Mouse (Mus musculus) CH12.LX (cell line): ENCODE measurements around the gene Mapk8ip1. TPM values are rescaled to one million over a fixed set of nuclear protein-coding genes. Genes with fewer than 3 reads are reported as not detected.

Experiments
- DNase-seq: peaks from one replicate; pipeline ENCODE4 v3.0.0-alpha.2; 2013; ENCODE audit errors: extremely low read depth
- H3K27ac ChIP-seq: 2 replicates; pipeline ENCODE4 v1.5.1; 2012; ENCODE audit warnings: low read depth, mild to moderate bottlenecking, control low read depth, moderate library complexity; ENCODE audit not compliant: insufficient read depth
- H3K27me3 ChIP-seq: replicated peaks from 2 replicates; pipeline ENCODE3; 2012; ENCODE audit warnings: inconsistent platforms
- H3K36me3 ChIP-seq, 2 experiments: replicated peaks in 1 of 2; 2 replicates each; pipeline versions ENCODE3 to v1.6.1; 2012; ENCODE audit warnings: inconsistent platforms in 1 of 2, low read length in 1 of 2, mild to moderate bottlenecking in 1 of 2, mixed read lengths in 1 of 2, moderate library complexity in 1 of 2; ENCODE audit not compliant: control insufficient read depth in 1 of 2, insufficient read depth in 1 of 2
- H3K4me1 ChIP-seq, 2 experiments: 2 replicates each; pipeline ENCODE4 v1.6.1; 2012; ENCODE audit warnings: inconsistent platforms in 1 of 2, moderate library complexity in 1 of 2; ENCODE audit not compliant: insufficient read depth in 2 of 2, control insufficient read depth in 1 of 2
- H3K4me2 ChIP-seq: 2 replicates; pipeline ENCODE4 v1.6.1; 2012; ENCODE audit warnings: low read depth, mild to moderate bottlenecking, control low read depth; ENCODE audit not compliant: poor library complexity, insufficient read depth, severe bottlenecking
- H3K4me3 ChIP-seq, 3 experiments: fragments of 150-350 bp in 1 of 3; sonication (generic) in 1 of 3; replicated peaks in 1 of 3; 2 replicates each; pipeline versions ENCODE3 to v1.5.1; 2011 to 2012; ENCODE audit warnings: low read depth in 2 of 3, low read length in 2 of 3, mild to moderate bottlenecking in 2 of 3, moderate library complexity in 2 of 3, control low read depth in 1 of 3, improper control_type of control experiment in 1 of 3, inconsistent platforms in 1 of 3, mixed read lengths in 1 of 3; ENCODE audit not compliant: poor library complexity in 1 of 3
- H3K79me2 ChIP-seq: replicated peaks from 2 replicates; pipeline ENCODE4 v1.6.1; 2012; ENCODE audit warnings: mild to moderate bottlenecking, moderate library complexity; ENCODE audit not compliant: control insufficient read depth, poor library complexity, insufficient read depth, severe bottlenecking; ENCODE audit errors: extremely low read depth
- H3K9ac ChIP-seq: 2 replicates; pipeline ENCODE4 v1.6.1; 2012; ENCODE audit warnings: low read depth, mild to moderate bottlenecking, control low read depth, moderate library complexity; ENCODE audit not compliant: insufficient read depth
- H3K9me3 ChIP-seq: replicated peaks from 2 replicates; pipeline ENCODE3; 2012; ENCODE audit warnings: low read length, inconsistent platforms, mixed read lengths
- CHD1 ChIP-seq: IDR thresholded peaks from 2 replicates; pipeline ENCODE4 v1.6.1; 2012; ENCODE audit warnings: low read depth, low read length, improper control_type of control experiment, inconsistent platforms
- ELF1 ChIP-seq: IDR thresholded peaks from 2 replicates; pipeline ENCODE4 v1.6.1; 2014; ENCODE audit warnings: low read depth, mild to moderate bottlenecking, inconsistent platforms, low read length, improper control_type of control experiment
- ETS1 ChIP-seq: conservative IDR thresholded peaks from 2 replicates; pipeline ENCODE4 v1.6.1; 2012; ENCODE audit warnings: low read depth, mild to moderate bottlenecking, inconsistent platforms, low read length, improper control_type of control experiment, moderate library complexity
- GABPA ChIP-seq: IDR thresholded peaks from 2 replicates; pipeline ENCODE4 v1.6.1; 2012; ENCODE audit warnings: low read depth, low read length, improper control_type of control experiment, inconsistent platforms; ENCODE audit not compliant: insufficient replicate concordance
- HCFC1 ChIP-seq: IDR thresholded peaks from 2 replicates; pipeline ENCODE4 v1.6.1; 2012; ENCODE audit warnings: low read depth, mild to moderate bottlenecking, inconsistent platforms, low read length, improper control_type of control experiment
- JUN ChIP-seq: IDR thresholded peaks from 2 replicates; pipeline ENCODE4 v1.6.1; 2011; ENCODE audit warnings: low read depth, mild to moderate bottlenecking, low read length, improper control_type of control experiment, moderate library complexity; ENCODE audit not compliant: insufficient read depth
- JUND ChIP-seq: conservative IDR thresholded peaks from 2 replicates; pipeline ENCODE4 v1.6.1; 2011; ENCODE audit warnings: low read depth, low read length, improper control_type of control experiment
- KAT2A ChIP-seq: IDR thresholded peaks from 2 replicates; pipeline ENCODE4 v1.6.1; 2012; ENCODE audit warnings: low read length, improper control_type of control experiment, inconsistent platforms; ENCODE audit not compliant: insufficient replicate concordance
- MYC ChIP-seq: IDR thresholded peaks from 2 replicates; pipeline ENCODE4 v1.6.1; 2011; ENCODE audit warnings: low read depth, mild to moderate bottlenecking, improper control_type of control experiment, low read length
- PAX5 ChIP-seq: IDR thresholded peaks from 2 replicates; pipeline ENCODE4 v1.6.1; 2012; ENCODE audit warnings: low read length, inconsistent platforms, mixed read lengths
- POLR2A ChIP-seq: IDR thresholded peaks from 2 replicates; pipeline ENCODE4 v1.6.1; 2011; ENCODE audit warnings: low read depth, mild to moderate bottlenecking, improper control_type of control experiment, low read length
- RAD21 ChIP-seq: IDR thresholded peaks from 2 replicates; pipeline ENCODE4 v1.6.1; 2011; ENCODE audit warnings: low read depth, mild to moderate bottlenecking, low read length, improper control_type of control experiment, moderate library complexity
- RCOR1 ChIP-seq: conservative IDR thresholded peaks from 2 replicates; pipeline ENCODE4 v1.6.1; 2012; ENCODE audit warnings: low read depth, mild to moderate bottlenecking, inconsistent platforms, low read length, improper control_type of control experiment
- TBP ChIP-seq: conservative IDR thresholded peaks from 2 replicates; pipeline ENCODE4 v1.6.1; 2011; ENCODE audit warnings: low read depth, low read length, improper control_type of control experiment
- TCF12 ChIP-seq: IDR thresholded peaks from 2 replicates; pipeline ENCODE4 v1.6.1; 2014; ENCODE audit warnings: low read depth, mild to moderate bottlenecking, inconsistent platforms, low read length, improper control_type of control experiment
- UBTF ChIP-seq: IDR thresholded peaks from 2 replicates; pipeline ENCODE4 v1.6.1; 2012; ENCODE audit warnings: low read depth, mild to moderate bottlenecking, inconsistent platforms, low read length, improper control_type of control experiment, moderate library complexity
- USF1 ChIP-seq: IDR thresholded peaks from 2 replicates; pipeline ENCODE4 v1.6.1; 2014; ENCODE audit warnings: low read depth, mild to moderate bottlenecking, inconsistent platforms, low read length, improper control_type of control experiment
- USF2 ChIP-seq: conservative IDR thresholded peaks from 2 replicates; pipeline ENCODE4 v1.6.1; 2011; ENCODE audit warnings: low read depth, low read length, improper control_type of control experiment
- ZC3H11A ChIP-seq: IDR thresholded peaks from 2 replicates; pipeline ENCODE4 v1.6.1; 2012; ENCODE audit warnings: low read depth, mild to moderate bottlenecking, inconsistent platforms, low read length, improper control_type of control experiment
- ZKSCAN1 ChIP-seq: IDR thresholded peaks from 2 replicates; pipeline ENCODE4 v1.6.1; 2012; ENCODE audit warnings: low read depth, inconsistent platforms, low read length, improper control_type of control experiment, borderline replicate concordance
- ZMIZ1 ChIP-seq: IDR thresholded peaks from 2 replicates; pipeline ENCODE4 v1.6.1; 2012; ENCODE audit warnings: low read depth, mild to moderate bottlenecking, inconsistent platforms, low read length, improper control_type of control experiment
- ZNF384 ChIP-seq: IDR thresholded peaks from 2 replicates; pipeline ENCODE4 v1.6.1; 2012; ENCODE audit warnings: low read depth, low read length, improper control_type of control experiment, inconsistent platforms
- dilution Hi-C: fragments of 300-500 bp; cut with MboI; formaldehyde crosslinking; loops from 2 replicates; pipeline ENCODE4 v1.14.3; 2020; ENCODE audit warnings: low sequenced_read_pairs; ENCODE audit not compliant: extremely low pct_unique_long_range_greater_than_20kb, extremely low pct_ligation_motif_present
- in situ Hi-C: fragments of 300-500 bp; cut with MboI; formaldehyde crosslinking; loops from 3 replicates; pipeline ENCODE4 v1.14.3; 2019; ENCODE audit warnings: low sequenced_read_pairs, low pct_ligation_motif_present, low pct_unique_long_range_greater_than_20kb, mixed read lengths
- polyA plus RNA-seq: library from polyadenylated mRNA; unstranded; fragments of >175 nt; gene quantifications from 2 replicates; pipeline ENCODE4 v1.2.1, GENCODE M21; 2012; ENCODE audit warnings: low read depth; ENCODE audit not compliant: insufficient read length
- total RNA-seq, 2 experiments: library from RNA; depleted of rRNA; stranded (reverse); fragments of 300-350 nt in 1 of 2; fragments of >200 nt in 1 of 2; gene quantifications; 2 replicates each; pipeline ENCODE4 v1.2.3; 2012 to 2014

The Mapk8ip1 gene
- total and polyA plus RNA-seq, 3 experiments, result 5.4 to 13.0 (median 5.5) TPM

GRCm38 (mm10) chr2:92411705-92412104 is 10.6 kb upstream of the Mapk8ip1 start:
- H3K79me2 ChIP-seq, result no peaks in the 10 kb centered on the region
- H3K27me3 ChIP-seq, result no peaks in the 10 kb centered on the region
- no peak overlapping the region for H3K4me2 ChIP-seq
- no peak overlapping the region for H3K4me3 ChIP-seq
- H3K36me3 ChIP-seq, result peaks cover 86 to 98% of the 10 kb centered on the region in 2 experiments
- H3K9ac ChIP-seq, result no peak overlapping the region
- H3K4me1 ChIP-seq, result peaks cover 0 to 16% of the 10 kb centered on the region in 2 experiments; a peak in 2 of 4 replicates
- in situ Hi-C loops (no loop called here), dilution Hi-C loops (no loop called here)
- no peaks in the 10 kb centered on the region for H3K9me3 ChIP-seq
- no peak for DNase-seq
- H3K27ac ChIP-seq, result no peak overlapping the region
- TF ChIP-seq TCF12, result no peak
- no peak for TF ChIP-seq RAD21
- no peak for TF ChIP-seq JUN
- no peak for TF ChIP-seq JUND
- TF ChIP-seq ZMIZ1, result no peak
- no peak for TF ChIP-seq ETS1
- no peak for TF ChIP-seq USF1
- no peak for TF ChIP-seq KAT2A
- no peak for TF ChIP-seq ELF1
- no peak for TF ChIP-seq ZC3H11A
- TF ChIP-seq UBTF, result no peak
- TF ChIP-seq POLR2A, result no peak
- no peak for TF ChIP-seq HCFC1
- no peak for TF ChIP-seq PAX5
- no peak for TF ChIP-seq CHD1
- no peak for TF ChIP-seq GABPA
- TF ChIP-seq ZNF384, result no peak

- TF ChIP-seq ZKSCAN1, result no peak
- TF ChIP-seq MYC, result no peak
- TF ChIP-seq USF2, result no peak
- TF ChIP-seq TBP, result no peak
- TF ChIP-seq POLR2A, result no peak
- no peak for TF ChIP-seq TCF12
- TF ChIP-seq JUND, result no peak
- TF ChIP-seq RCOR1, result no peak
- no peak for TF ChIP-seq USF1
- TF ChIP-seq, all 38 proteins: peak for 0
- H3K36me3 ChIP-seq, result peaks cover 82 to 98% of the 10 kb centered on the region in 2 experiments
- H3K27me3 ChIP-seq, result no peaks in the 10 kb centered on the region
- H3K79me2 ChIP-seq, result no peaks in the 10 kb centered on the region
- no peak overlapping the region for H3K4me2 ChIP-seq
- peaks cover 10 to 48% of the 10 kb centered on the region in 2 experiments for H3K4me1 ChIP-seq
- dilution Hi-C loops, result no loop called here
- no peak overlapping the region for H3K4me3 ChIP-seq
- in situ Hi-C loops, result no loop called here
- H3K9me3 ChIP-seq, result no peaks in the 10 kb centered on the region
- no peak for DNase-seq
- H3K9ac ChIP-seq, result no peak overlapping the region
- no peak overlapping the region; the same call in 1 of the 2 replicates for H3K27ac ChIP-seq
Observed at GRCm38 (mm10) chr2:92408309-92409045, 7.4 kb upstream of the Mapk8ip1 start.
